Mouse (Mus musculus): ENCODE data around the gene Csf2rb2.
"Not testable (repeated sequence)": the region's sequence is repeated elsewhere in the genome, so short reads cannot be mapped to it uniquely, and the experiment has no call there.

Csf2rb2 gene

DNA sequence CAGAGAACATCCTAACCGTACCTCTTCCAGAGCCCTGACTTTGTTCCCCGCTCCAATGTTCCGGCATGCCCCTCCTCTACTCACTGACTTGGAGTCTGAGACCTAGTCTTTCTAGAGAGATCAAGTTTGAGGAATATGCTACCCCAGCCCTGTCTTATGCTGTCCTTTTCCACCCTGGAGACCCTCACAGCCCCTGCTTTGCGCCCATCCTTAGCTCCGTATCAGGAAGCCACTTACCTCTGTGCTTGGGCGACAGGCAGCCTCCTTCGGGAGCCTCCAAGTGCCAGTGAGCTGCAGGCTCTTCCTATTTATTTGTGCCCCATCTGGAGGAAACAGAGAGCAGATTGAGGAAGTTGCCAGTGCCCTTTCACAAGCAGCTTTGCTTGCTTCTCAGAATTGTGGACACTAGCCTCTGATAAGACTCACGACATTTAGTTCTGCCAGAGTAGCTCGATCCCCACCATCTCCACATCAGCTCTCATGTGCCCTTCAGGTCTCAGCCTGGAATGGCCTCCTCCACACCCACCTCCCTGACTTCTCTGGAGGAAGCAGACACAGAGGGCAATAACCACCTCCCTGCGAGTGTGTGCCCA is at the start of gene Csf2rb2:
Gene Csf2rb2 (minus strand): TSS at position 381 of the 593 bp plus-strand sequence.
- DNase-seq: no peak

- DNase-seq: peak; percentile 64
Measured at GRCm38 (mm10) chr15:78354958-78355357, 49.4 kb upstream of the Csf2rb2 start.

GRCm38 (mm10) chr15:78351586-78352165 is 46.2 kb upstream of the Csf2rb2 start:
- no peak for DNase-seq

- DNase-seq: no peak
Measured at GRCm38 (mm10) chr15:78344567-78344966, 39.0 kb upstream of the Csf2rb2 start.

- no peak for DNase-seq
Measured at GRCm38 (mm10) chr15:78343683-78344082, 38.2 kb upstream of the Csf2rb2 start.

GRCm38 (mm10) chr15:78340919-78341318 is 35.4 kb upstream of the Csf2rb2 start:
- not testable (repeated sequence) for DNase-seq

- DNase-seq: peak; percentile 65
Measured at GRCm38 (mm10) chr15:78339627-78340423, 34.3 kb upstream of the Csf2rb2 start.

DNA sequence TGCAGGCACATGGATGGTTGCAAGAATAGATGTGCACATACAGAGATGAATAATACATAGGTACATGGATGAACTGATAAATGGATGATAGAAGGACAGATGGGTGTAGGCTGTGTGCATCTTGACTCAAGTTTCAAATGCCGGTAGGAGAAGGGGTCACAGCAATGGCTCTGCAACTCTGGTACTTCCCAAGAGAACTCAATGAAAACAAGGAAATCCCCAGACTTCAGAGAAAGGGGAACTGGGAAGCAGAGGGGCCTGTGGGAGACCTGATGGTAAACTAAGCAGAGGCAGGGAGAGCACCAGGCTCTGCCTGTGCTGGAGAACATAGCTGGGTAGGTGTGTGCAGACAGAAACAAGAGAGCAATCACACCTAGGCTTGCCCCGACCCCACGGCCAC is 28.9 kb upstream of the Csf2rb2 start:
- no peak for DNase-seq

DNA sequence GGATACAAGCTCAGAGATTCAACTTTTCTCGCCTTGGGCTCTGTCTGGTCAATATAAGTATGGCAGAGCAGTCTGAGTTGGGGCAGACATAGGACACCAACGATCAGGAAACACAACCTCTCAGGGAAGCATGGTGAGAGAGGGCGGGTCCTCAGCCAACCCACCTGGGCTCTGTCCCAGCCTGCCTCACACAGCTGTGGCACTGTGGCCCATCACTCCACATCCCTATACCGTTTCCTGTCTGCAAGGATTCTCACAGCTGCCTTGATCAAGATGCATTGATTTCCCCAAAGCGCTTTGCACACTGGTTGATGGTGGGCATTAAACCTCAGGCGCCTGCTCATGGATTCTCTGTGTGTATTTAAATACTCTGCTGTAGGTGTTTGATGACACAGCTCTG is 27.5 kb upstream of the Csf2rb2 start:
- DNase-seq: no peak

- no peak for DNase-seq
Measured at GRCm38 (mm10) chr15:78331523-78332340, 26.2 kb upstream of the Csf2rb2 start.

DNA sequence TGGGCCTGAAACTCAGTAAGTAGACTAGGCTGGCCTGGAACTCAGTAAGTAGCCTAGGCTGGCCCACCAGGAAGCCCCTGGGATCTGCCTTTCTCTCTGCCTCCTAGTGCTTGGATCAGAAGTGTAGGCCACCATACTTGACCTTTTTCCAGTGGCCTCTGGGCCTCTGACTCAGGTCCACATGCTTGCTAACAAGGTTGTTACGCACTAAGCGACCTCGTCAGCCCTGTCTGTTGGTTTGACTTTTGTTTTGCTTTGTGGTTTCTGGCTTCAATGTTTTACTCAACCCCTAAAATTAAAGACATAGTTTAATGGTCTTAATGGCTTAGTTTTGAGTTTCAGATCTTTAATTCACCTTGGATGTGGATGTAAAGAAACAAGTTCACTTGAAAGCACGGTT is 25.2 kb upstream of the Csf2rb2 start:
- DNase-seq: no peak

DNA sequence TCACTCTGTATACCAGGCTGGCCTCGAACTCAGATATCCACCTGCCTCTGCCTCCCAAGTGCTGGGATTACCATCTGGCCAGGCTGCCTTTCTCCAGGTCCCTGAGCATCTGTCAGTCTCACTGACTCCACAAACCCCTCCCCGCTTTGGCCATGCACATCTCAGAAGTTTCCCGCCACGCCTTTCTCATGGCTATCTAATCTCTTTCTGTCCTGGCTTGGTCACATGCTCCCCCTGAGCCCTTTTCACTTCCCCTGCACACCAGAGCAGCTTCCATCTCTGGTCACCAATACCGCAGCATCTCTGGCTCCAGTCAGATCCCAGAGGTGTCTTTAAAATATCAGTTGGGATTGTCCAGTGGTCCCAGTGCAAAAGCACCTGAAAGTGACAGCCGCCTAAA is 24.5 kb upstream of the Csf2rb2 start:
- DNase-seq: not testable (repeated sequence)

- no peak for DNase-seq
Measured at GRCm38 (mm10) chr15:78328520-78329097, 23.1 kb upstream of the Csf2rb2 start.

DNA sequence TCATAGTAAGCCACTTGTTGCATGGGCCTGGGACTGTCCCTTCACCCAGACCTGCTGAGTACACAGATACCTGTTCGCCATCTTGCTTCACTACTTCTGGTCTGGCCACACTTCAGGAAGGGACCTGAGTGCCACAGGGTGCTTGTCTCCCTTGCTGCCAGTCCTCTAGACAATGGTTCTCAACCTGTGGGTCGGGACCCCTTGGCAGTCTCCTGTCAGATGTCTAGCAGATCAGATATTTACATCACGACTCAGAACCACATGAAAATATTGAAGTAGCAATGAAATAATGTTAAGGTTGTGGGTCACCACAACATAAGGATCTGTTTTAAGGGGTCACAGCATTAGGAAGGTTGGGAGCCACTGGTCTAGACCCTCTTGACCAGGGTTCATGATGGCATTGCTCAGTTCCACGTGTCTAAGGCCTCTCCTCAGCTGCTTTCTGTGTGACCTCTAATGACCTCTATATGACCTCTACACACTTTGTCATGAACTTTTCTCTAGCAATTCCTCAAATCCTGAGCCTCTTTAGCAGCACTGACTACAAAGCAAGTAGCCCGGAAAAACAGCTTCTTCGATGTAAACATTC is 22.3 kb upstream of the Csf2rb2 start:
- not testable (repeated sequence) for DNase-seq

- DNase-seq: no peak
Measured at GRCm38 (mm10) chr15:78326747-78327146, 21.2 kb upstream of the Csf2rb2 start.

- no peak for DNase-seq
Measured at GRCm38 (mm10) chr15:78325671-78326339, 20.3 kb upstream of the Csf2rb2 start, which contains the start of gene Csf2rb. Gene Csf2rb, plus strand, starts transcription at chr15:78325752.

DNA sequence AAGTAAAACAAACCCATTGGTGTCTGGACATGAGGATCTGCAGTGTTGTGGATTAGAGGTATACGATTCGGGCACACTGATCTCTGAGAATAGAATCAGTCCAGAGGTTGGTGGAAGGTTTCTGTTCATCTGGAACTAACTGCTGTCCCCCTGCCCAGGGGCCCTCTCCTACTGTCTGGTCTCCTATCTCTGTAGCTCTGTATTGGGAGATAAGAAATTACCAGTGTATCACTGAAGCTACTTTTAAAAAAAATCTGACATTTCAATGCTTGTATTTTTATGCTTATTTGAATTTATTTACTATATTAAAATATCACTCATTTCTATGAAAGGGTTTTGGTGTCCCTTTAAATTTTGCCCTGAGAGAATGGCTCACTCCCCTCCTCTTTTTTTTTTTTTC is 18.8 kb upstream of the Csf2rb2 start:
- DNase-seq: no peak

- DNase-seq: no peak
Measured at GRCm38 (mm10) chr15:78323366-78323765, 17.8 kb upstream of the Csf2rb2 start.

GRCm38 (mm10) chr15:78320825-78321496 is 15.4 kb upstream of the Csf2rb2 start:
- DNase-seq: peak; percentile 78

GRCm38 (mm10) chr15:78318338-78319171 is 13.0 kb upstream of the Csf2rb2 start:
- not testable (repeated sequence) for DNase-seq
